Mouse (Mus musculus): ENCODE results near the gene Ncor2. TPM values are rescaled to one million over a fixed set of nuclear protein-coding genes. Genes with fewer than 3 reads are reported as not detected.

Ncor2 gene
- polyA plus RNA-seq, 1 experiment: 71.5 TPM

GRCm38 (mm10) chr5:125140832-125141524, 38.0 kb downstream of the Ncor2 start:
- H3K27ac ChIP-seq (ENCODE audit: insufficient read depth, low read depth, low read length): peak overlapping the region; percentile 97
- peaks cover 80% of the 10 kb centered on the region for H3K4me1 ChIP-seq (ENCODE audit: control insufficient read depth, insufficient read depth, low read length)
- no peak for TF ChIP-seq POLR2A (IDR thresholded peaks at IDR 0.05; ENCODE audit: borderline replicate concordance, low read depth, low read length)
- no peak for TF ChIP-seq CTCF (IDR thresholded peaks at IDR 0.05; ENCODE audit: low read depth, low read length)
- H3K4me3 ChIP-seq (ENCODE audit: insufficient read depth, low read length): peak overlapping the region; percentile 57

DNA sequence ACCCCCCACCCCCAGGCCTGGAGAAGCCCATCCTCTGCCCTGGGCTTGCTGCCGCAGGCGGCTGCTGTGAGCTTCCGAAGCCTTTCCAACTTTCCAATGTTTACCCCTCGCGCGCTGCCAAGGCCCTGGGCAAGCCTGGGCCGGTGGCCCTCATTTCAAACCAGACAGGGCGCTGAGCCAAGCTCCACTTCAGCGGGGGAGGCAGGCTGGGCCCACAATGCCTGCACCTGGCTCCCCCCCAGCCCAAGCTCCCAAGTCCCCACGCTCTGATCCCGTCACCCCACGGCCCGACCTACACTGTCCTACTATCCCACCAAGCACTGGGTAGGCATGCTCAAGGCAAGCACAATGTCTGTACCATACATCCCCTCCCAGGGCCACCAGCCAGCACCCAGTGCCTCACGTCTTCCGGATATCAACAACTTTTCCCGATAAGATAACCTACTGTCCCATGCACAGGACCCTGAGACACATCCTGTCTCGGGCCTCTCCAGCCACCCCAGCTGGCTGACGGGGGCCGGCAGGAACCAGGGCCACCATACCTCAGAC, 38.8 kb downstream of the Ncor2 start:
- H3K4me3 ChIP-seq (ENCODE audit: insufficient read depth, low read length): peak overlapping the region; percentile 57
- TF ChIP-seq POLR2A (IDR thresholded peaks at IDR 0.05; ENCODE audit: borderline replicate concordance, low read depth, low read length): no peak
- no peak for TF ChIP-seq CTCF (IDR thresholded peaks at IDR 0.05; ENCODE audit: low read depth, low read length)
- H3K4me1 ChIP-seq (ENCODE audit: control insufficient read depth, insufficient read depth, low read length): peaks cover 75% of the 10 kb centered on the region
- peak overlapping the region; percentile 97 for H3K27ac ChIP-seq (ENCODE audit: insufficient read depth, low read depth, low read length)

DNA sequence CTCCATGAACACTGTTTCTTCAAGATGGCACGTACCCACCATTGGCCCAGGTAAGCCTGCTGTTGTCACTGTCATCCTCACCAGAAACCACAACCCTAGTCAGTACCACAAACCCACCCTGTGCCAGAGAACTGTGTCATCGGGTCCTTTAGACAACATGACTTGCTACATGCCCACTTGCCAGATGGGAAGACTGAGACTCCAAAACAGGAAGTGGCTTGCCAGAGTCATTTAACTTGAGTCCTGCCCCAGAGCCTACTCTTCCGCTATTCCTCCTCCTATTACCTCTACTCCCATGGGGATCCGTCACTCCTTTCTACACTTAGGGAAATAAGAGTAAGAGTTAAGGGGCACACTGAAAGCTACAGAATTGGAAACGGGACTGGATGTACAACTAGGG, 39.4 kb downstream of the Ncor2 start:
- peaks cover 78% of the 10 kb centered on the region for H3K4me1 ChIP-seq (ENCODE audit: control insufficient read depth, insufficient read depth, low read length)
- TF ChIP-seq POLR2A (IDR thresholded peaks at IDR 0.05; ENCODE audit: borderline replicate concordance, low read depth, low read length) (no peak), CTCF (IDR thresholded peaks at IDR 0.05; ENCODE audit: low read depth, low read length) (no peak)
- no peak overlapping the region for H3K27ac ChIP-seq (ENCODE audit: insufficient read depth, low read depth, low read length)
- H3K4me3 ChIP-seq (ENCODE audit: insufficient read depth, low read length): peak overlapping the region; percentile 57

- peaks cover 80% of the 10 kb centered on the region for H3K4me1 ChIP-seq (ENCODE audit: control insufficient read depth, insufficient read depth, low read length)
Observed at GRCm38 (mm10) chr5:125138841-125139430, 40.1 kb downstream of the Ncor2 start.

DNA sequence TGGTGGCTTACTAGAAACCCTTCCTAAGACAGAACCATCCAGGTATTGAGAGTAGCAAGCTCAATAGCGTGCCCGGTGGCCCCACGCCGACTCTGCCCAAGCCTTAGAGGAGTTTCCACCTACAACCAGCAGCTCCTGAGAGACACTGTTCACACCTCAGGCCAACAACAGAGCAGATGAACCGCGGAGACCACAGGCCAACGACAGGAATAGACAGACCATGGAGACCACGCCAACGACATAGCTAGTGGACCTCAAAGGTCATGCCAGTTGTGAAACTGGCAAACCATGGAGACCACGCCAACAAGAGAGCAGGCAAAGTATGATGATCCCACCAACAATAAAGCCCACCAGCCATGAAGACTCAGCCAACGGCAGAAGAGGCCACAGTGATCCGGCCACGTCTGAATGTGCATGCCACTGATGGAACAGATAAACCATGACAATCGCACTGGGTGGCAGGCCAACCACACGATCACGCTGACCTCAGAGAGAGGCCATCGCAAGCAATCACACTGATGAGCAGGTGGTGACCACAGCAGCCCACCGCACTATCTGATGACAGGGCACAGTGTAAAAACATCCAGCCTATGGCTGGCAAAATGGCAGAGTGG, 41.2 kb downstream of the Ncor2 start:
- TF ChIP-seq POLR2A (IDR thresholded peaks at IDR 0.05; ENCODE audit: borderline replicate concordance, low read depth, low read length): no peak
- TF ChIP-seq CTCF (IDR thresholded peaks at IDR 0.05; ENCODE audit: low read depth, low read length): no peak
- Histone ChIP-seq H3K4me1 (ENCODE audit: control insufficient read depth, insufficient read depth, low read length) (peaks cover 70% of the 10 kb centered on the region), H3K4me3 (ENCODE audit: insufficient read depth, low read length) (no peak overlapping the region)

More at GRCm38 (mm10) chr5:125138841-125139430, 40.1 kb downstream of the Ncor2 start:
- H3K27ac ChIP-seq (ENCODE audit: insufficient read depth, low read depth, low read length): no peak overlapping the region
- H3K4me3 ChIP-seq (ENCODE audit: insufficient read depth, low read length): no peak overlapping the region
- no peak for TF ChIP-seq CTCF (IDR thresholded peaks at IDR 0.05; ENCODE audit: low read depth, low read length)
- no peak for TF ChIP-seq POLR2A (IDR thresholded peaks at IDR 0.05; ENCODE audit: borderline replicate concordance, low read depth, low read length)

DNA sequence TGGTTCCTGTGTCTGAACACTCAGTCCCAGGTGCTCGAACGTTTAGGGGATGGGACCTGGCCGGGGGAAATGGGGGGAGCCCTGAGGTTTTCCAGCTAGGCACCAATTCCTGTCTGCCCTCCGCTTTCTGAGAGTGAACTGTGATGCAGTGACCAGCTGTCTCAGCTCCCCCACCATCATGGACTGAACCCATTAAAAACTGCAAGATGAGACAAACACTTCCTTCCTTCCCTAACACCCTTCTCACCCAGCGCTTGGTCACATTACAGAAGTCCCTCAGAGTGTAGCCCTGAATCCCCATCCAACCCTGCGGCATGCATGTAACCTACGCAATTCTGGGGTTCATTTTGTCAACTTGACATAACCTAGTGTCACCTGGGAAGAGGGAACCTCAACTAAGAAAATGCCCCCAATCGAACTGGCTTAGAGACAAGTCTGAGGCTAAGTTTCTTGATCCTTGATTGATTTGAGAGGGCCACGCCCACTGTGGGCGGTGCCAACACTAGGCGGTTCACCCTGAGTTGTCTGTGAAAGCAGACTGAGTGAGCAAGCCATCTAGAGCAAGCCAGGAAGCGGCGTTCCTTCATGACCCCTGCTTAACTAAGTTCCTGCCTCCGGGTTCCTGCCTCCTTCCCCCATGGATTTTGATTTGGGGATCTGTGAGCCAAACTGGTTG, 41.9 kb downstream of the Ncor2 start:
- Histone ChIP-seq H3K4me1 (ENCODE audit: control insufficient read depth, insufficient read depth, low read length) (peaks cover 63% of the 10 kb centered on the region), H3K4me3 (ENCODE audit: insufficient read depth, low read length) (no peak overlapping the region), H3K27ac (ENCODE audit: insufficient read depth, low read depth, low read length) (no peak overlapping the region)
- TF ChIP-seq POLR2A (IDR thresholded peaks at IDR 0.05; ENCODE audit: borderline replicate concordance, low read depth, low read length): no peak
- no peak for TF ChIP-seq CTCF (IDR thresholded peaks at IDR 0.05; ENCODE audit: low read depth, low read length)

More for the DNA sequence above, 41.2 kb downstream of the Ncor2 start:
- no peak overlapping the region for H3K27ac ChIP-seq (ENCODE audit: insufficient read depth, low read depth, low read length)

DNA sequence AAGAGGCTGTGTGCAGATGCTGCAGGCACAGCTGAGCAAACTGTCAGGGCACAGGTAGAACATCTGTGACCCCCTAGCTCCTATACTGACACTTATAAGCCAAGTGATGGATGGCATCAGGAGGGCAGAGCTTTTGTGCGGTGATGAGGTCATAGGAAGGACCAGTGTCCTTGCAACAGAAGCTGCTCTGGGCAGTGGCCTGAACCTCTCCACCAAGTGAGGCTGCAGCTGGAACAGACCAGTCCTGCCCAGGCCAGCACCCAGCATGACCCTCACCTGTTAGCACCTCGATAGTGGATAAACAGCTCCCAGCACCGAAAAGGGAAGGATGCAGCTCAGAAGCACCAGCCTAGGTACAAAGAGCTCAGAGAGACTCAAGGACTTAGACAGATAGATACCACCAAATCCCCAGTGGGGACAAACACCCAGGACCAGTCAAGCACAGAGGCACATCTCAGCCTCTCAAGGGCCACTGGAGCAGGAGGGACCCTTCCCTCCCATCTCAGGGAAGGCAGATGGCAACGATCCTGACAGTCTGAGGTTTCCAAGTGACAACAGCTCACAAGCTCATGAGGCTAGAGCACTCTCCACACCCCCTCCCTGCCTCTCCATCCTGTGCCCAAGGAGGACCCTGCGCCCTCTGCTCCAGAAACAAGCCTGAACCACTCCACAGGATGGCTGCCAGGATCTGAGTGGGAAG, 42.6 kb downstream of the Ncor2 start:
- Histone ChIP-seq H3K27ac (ENCODE audit: insufficient read depth, low read depth, low read length) (no peak overlapping the region), H3K4me3 (ENCODE audit: insufficient read depth, low read length) (no peak overlapping the region), H3K4me1 (ENCODE audit: control insufficient read depth, insufficient read depth, low read length) (peaks cover 56% of the 10 kb centered on the region)
- TF ChIP-seq POLR2A (IDR thresholded peaks at IDR 0.05; ENCODE audit: borderline replicate concordance, low read depth, low read length) (no peak), CTCF (IDR thresholded peaks at IDR 0.05; ENCODE audit: low read depth, low read length) (no peak)

DNA sequence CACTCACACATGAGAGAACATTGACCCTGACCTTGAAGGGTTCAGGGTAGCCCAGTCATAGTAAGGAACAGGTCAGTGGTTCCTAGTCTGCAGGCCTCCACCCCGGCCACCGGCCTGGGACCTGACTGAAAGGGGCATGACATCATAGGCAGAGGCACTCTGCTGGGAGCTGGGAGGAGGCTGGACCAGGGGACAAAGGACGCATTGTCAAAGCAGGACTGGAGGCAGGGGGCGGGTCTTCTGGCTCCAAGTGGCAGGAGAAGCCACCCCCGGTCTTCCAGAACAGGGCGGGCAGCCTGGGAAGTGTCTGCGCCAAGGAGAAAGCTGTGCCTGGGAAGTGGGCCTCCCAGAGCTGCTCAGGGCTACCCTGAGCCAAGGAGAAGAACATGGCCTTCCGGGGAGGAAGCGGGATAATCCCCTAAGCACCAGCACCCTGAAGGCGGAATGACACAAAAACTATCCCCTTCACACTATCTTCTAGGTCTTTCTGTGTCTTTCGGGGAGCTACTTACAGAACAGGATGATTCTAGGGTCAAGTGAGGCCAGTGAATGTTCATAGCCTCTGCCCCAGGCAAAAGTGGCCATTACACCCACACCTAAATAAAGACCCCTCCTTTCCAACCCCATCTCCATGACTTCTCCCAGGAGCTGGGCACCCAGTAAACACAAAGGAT, 44.1 kb downstream of the Ncor2 start:
- peaks cover 52% of the 10 kb centered on the region for H3K4me1 ChIP-seq (ENCODE audit: control insufficient read depth, insufficient read depth, low read length)
- TF ChIP-seq POLR2A (IDR thresholded peaks at IDR 0.05; ENCODE audit: borderline replicate concordance, low read depth, low read length) (no peak), CTCF (IDR thresholded peaks at IDR 0.05; ENCODE audit: low read depth, low read length) (no peak)
- no peak overlapping the region for H3K4me3 ChIP-seq (ENCODE audit: insufficient read depth, low read length)
- no peak overlapping the region for H3K27ac ChIP-seq (ENCODE audit: insufficient read depth, low read depth, low read length)
